In genomic region chr10:67537151-67537994, GRCm38 (mm10) we compare ENCODE assay signal across 8 mouse cellular contexts. TPM values are rescaled to one million over a fixed set of nuclear protein-coding genes. Genes with fewer than 3 reads are reported as not detected.
DNase-seq lines count a peak whose midpoint lies in the region; ATAC-seq lines count a peak whose summit lies in the region.

No protein-coding gene starts in this region.

- no peaks in the 10 kb centered on the region for H3K9me3 ChIP-seq in hindbrain, embryonic 11.5 days (ENCODE audit: control insufficient read depth, low read length)

- H3K4me3 ChIP-seq in hindbrain, embryonic 11.5 days (ENCODE audit: low read depth, low read length): peak overlapping the region; percentile 52

- under 1% methylated on average over 51 of the region's 51 CpGs for whole genome bisulfite sequencing in hindbrain, embryonic 11.5 days

- H3K27ac ChIP-seq in hindbrain, embryonic 11.5 days (ENCODE audit: low read depth, low read length): no peak overlapping the region

- no peaks in the 10 kb centered on the region for H3K36me3 ChIP-seq in hindbrain, embryonic 11.5 days (ENCODE audit: control insufficient read depth, insufficient read depth, low read length)

- peaks cover 16% of the 10 kb centered on the region for H3K4me1 ChIP-seq in hindbrain, embryonic 11.5 days (replicated peaks; ENCODE audit: control insufficient read depth, insufficient read depth, low read length)

- ATAC-seq in frontal cortex, adult (ENCODE audit: low TSS enrichment): peak; percentile 79
- ATAC-seq in hindbrain, embryonic 11.5 days (ENCODE audit: low FRiP score): peak; percentile 83

- DNase-seq in MEL-GATA-1-ER (ENCODE audit: extremely low read depth, low read depth): peak; percentile 88
- peak; percentile 76 for DNase-seq in cerebellum, adult 8-10 months
- peak; percentile 86 for DNase-seq in hindbrain, embryonic 11.5 days (ENCODE audit: low spot score)
- DNase-seq in layer of hippocampus, postnatal 10 days (ENCODE audit: low spot score in 2 of 2): peak; percentile 87 to 90
- DNase-seq in lung, postnatal 10 days: peak; percentile 97
- DNase-seq in ovary, postnatal 36 days (ENCODE audit: low spot score): peak; percentile 86
- peak; percentile 94 for DNase-seq in thymus, postnatal 25 days

- peak overlapping the region; percentile 94 for H3K4me2 ChIP-seq in hindbrain, embryonic 11.5 days (replicated peaks; ENCODE audit: low read depth, low read length)

- peak overlapping the region; percentile 46; the same call in 1 of the 2 replicates for H3K9ac ChIP-seq in hindbrain, embryonic 11.5 days (ENCODE audit: low read depth, low read length)

- H3K27me3 ChIP-seq in hindbrain, embryonic 11.5 days (ENCODE audit: control insufficient read depth, insufficient read depth, low read length): peaks cover 72% of the 10 kb centered on the region

RNA-seq across cellular contexts. Expression of gene Egr2, which starts 2.1 kb away (rescaled TPM):
- 1.2 and 1.3 TPM in 2 replicates for polyA plus RNA-seq in hindbrain, embryonic 11.5 days (2014; fragmentation: Nextera tagmentation; extraction: Ambion mirVana)
- 1 to 10 TPM; 3.2 to 4.2 TPM for total RNA-seq in layer of hippocampus, postnatal 10 days (2021)

RNA-seq across cellular contexts. Expression of gene Ado, which starts 11.4 kb away (rescaled TPM):
- polyA plus RNA-seq in hindbrain, embryonic 11.5 days (2014; fragmentation: Nextera tagmentation; extraction: Ambion mirVana): 87.4 and 88.3 TPM in 2 replicates
- total RNA-seq in layer of hippocampus, postnatal 10 days (2021): 10 to 100 TPM; 38.7 to 39.2 TPM
